Mouse (Mus musculus) stomach, embryonic 14.5 days (tissue): ENCODE measurements around the gene Ptgs1. TPM values are rescaled to one million over a fixed set of nuclear protein-coding genes. Genes with fewer than 3 reads are reported as not detected.
"Not testable (repeated sequence)": the region's sequence is repeated elsewhere in the genome, so short reads cannot be mapped to it uniquely, and the experiment has no call there.

Source experiments
- ATAC-seq: fragments of 200-750 bp; cut with Nextera tagmentation; 2 replicates; pipeline ENCODE4 v1.8.0; 2017; ENCODE audit warnings: low read depth, moderate TSS enrichment; ENCODE audit not compliant: insufficient number of reproducible peaks, insufficient read depth, low FRiP score
- H3K27ac ChIP-seq: fragments of 300-500 bp; sonication (generic); 2 replicates; pipeline ENCODE4 v1.5.1; 2014; ENCODE audit warnings: mild to moderate bottlenecking, low read length, moderate library complexity, mixed read lengths
- H3K27me3 ChIP-seq: fragments of 300-500 bp; sonication (generic); 2 replicates; pipeline ENCODE4 v1.6.1; 2014; ENCODE audit warnings: low read length, control low read depth, mixed read lengths; ENCODE audit not compliant: control insufficient read depth, insufficient read depth
- H3K36me3 ChIP-seq: fragments of 300-500 bp; sonication (generic); 2 replicates; pipeline ENCODE4 v1.6.1; 2014; ENCODE audit warnings: mild to moderate bottlenecking, control low read depth, low read length, moderate library complexity, mixed read lengths; ENCODE audit not compliant: control insufficient read depth, insufficient read depth
- H3K4me1 ChIP-seq: fragments of 300-500 bp; sonication (generic); 2 replicates; pipeline ENCODE4 v1.6.1; 2014; ENCODE audit warnings: low read length, control low read depth, mixed read lengths; ENCODE audit not compliant: control insufficient read depth, insufficient read depth
- H3K4me2 ChIP-seq: fragments of 300-500 bp; sonication (generic); replicated peaks from 2 replicates; pipeline ENCODE4 v1.6.1; 2014; ENCODE audit warnings: low read depth, low read length, control low read depth
- H3K4me3 ChIP-seq: fragments of 300-500 bp; sonication (generic); 2 replicates; pipeline ENCODE4 v1.5.1; 2014; ENCODE audit warnings: low read depth, low read length, control low read depth
- H3K9ac ChIP-seq: fragments of 300-500 bp; sonication (generic); replicated peaks from 2 replicates; pipeline ENCODE4 v1.6.1; 2014; ENCODE audit warnings: low read depth, mild to moderate bottlenecking, control low read depth, low read length, moderate library complexity, mixed read lengths
- H3K9me3 ChIP-seq: fragments of 300-500 bp; sonication (generic); 2 replicates; pipeline ENCODE4 v1.6.1; 2016; ENCODE audit warnings: low read depth, low read length, control low read depth; ENCODE audit not compliant: control insufficient read depth
- WGBS: fragments of 180-500 bp; shearing (Covaris S2); extraction: QIAGEN DNeasy Blood & Tissue Kit; methylation state at CpG from one replicate; pipeline ENCODE4 v1.1.7; 2014; 5-methylcytosine and 5-hydroxymethylcytosine counted together
- polyA plus RNA-seq: library from polyadenylated mRNA; unstranded; fragments of >200 nt; fragmentation: Nextera tagmentation; extraction: Ambion mirVana; gene quantifications from 2 replicates; pipeline ENCODE4 v1.2.1, GENCODE M21; 2014

Ptgs1 gene
- polyA plus RNA-seq, result 30.7 and 34.1 TPM in 2 replicates

- under 1% methylated on average over 18 of the region's 18 CpGs for WGBS
- Histone ChIP-seq H3K27me3 (no peaks in the 10 kb centered on the region), H3K4me1 (peaks cover 13% of the 10 kb centered on the region), H3K4me2 (peak within 1 kb of the TSS; percentile 71), H3K27ac (no peak within 1 kb of the TSS), H3K9me3 (no peaks in the 10 kb centered on the region), H3K4me3 (peak within 1 kb of the TSS; percentile 36), H3K36me3 (no peaks in the 10 kb centered on the region), H3K9ac (peak within 1 kb of the TSS; percentile 22; the same call in 1 of the 2 replicates)
- ATAC-seq, result 0 out of 2 replicates have a peak, but pooled peaks have one; percentile 25
These were observed at the start of gene Ptgs1 for GRCm38 (mm10) chr2:36230366-36230765. Gene Ptgs1 (plus strand): TSS chr2:36230426.

GRCm38 (mm10) chr2:36181587-36182368 lies 48.4 kb upstream of the Ptgs1 start:
- H3K9ac ChIP-seq, H3K27me3 ChIP-seq, ATAC-seq, H3K4me1 ChIP-seq, H3K9me3 ChIP-seq, H3K27ac ChIP-seq, H3K4me3 ChIP-seq, H3K4me2 ChIP-seq: not testable (repeated sequence)
- H3K36me3 ChIP-seq, result peaks cover 13% of the 10 kb centered on the region; the same call in 1 of the 2 replicates
- 80% methylated on average over 4 of the region's 4 CpGs for WGBS

- Histone ChIP-seq H3K9me3 (no peaks in the 10 kb centered on the region), H3K27ac (no peak overlapping the region; the same call in 1 of the 2 replicates)
- ATAC-seq, result no peak
These were observed 46.9 kb upstream of the Ptgs1 start for GRCm38 (mm10) chr2:36183278-36183677.

GRCm38 (mm10) chr2:36184192-36184591 lies 46.0 kb upstream of the Ptgs1 start:
- Histone ChIP-seq H3K9ac (no peak overlapping the region), H3K36me3 (peaks cover 5% of the 10 kb centered on the region; the same call in 1 of the 2 replicates), H3K4me3 (no peak overlapping the region), H3K4me1 (peaks cover 3% of the 10 kb centered on the region; the same call in 1 of the 2 replicates), H3K9me3 (no peaks in the 10 kb centered on the region), H3K27me3 (no peaks in the 10 kb centered on the region), H3K4me2 (no peak overlapping the region), H3K27ac (peak overlapping the region; percentile 86; the same call in 1 of the 2 replicates)
- ATAC-seq, result no peak
- WGBS, result 93% methylated on average over 2 of the region's 2 CpGs

More at GRCm38 (mm10) chr2:36183278-36183677, 46.9 kb upstream of the Ptgs1 start:
- Histone ChIP-seq H3K9ac (no peak overlapping the region), H3K4me1 (peaks cover 3% of the 10 kb centered on the region; the same call in 1 of the 2 replicates), H3K36me3 (peaks cover 10% of the 10 kb centered on the region; the same call in 1 of the 2 replicates), H3K27me3 (no peaks in the 10 kb centered on the region), H3K4me3 (no peak overlapping the region), H3K4me2 (no peak overlapping the region)
- WGBS, result 50% methylated on average over 2 of the region's 2 CpGs

GRCm38 (mm10) chr2:36184876-36185275 lies 45.4 kb upstream of the Ptgs1 start:
- Histone ChIP-seq H3K4me2 (no peak overlapping the region), H3K9me3 (no peaks in the 10 kb centered on the region), H3K36me3 (peaks cover 3% of the 10 kb centered on the region; the same call in 1 of the 2 replicates), H3K4me3 (no peak overlapping the region), H3K4me1 (peaks cover 3% of the 10 kb centered on the region; the same call in 1 of the 2 replicates), H3K27me3 (no peaks in the 10 kb centered on the region), H3K9ac (no peak overlapping the region), H3K27ac (peak overlapping the region; percentile 86)
- no peak; the same call in 1 of the 2 replicates for ATAC-seq
- WGBS, result 27% methylated on average over 6 of the region's 6 CpGs

- 84% methylated on average over 6 of the region's 6 CpGs for WGBS
These were observed 41.0 kb upstream of the Ptgs1 start for GRCm38 (mm10) chr2:36189200-36189599.

GRCm38 (mm10) chr2:36191098-36191941 lies 38.9 kb upstream of the Ptgs1 start:
- Histone ChIP-seq H3K4me1 (peaks cover 8% of the 10 kb centered on the region; the same call in 1 of the 2 replicates), H3K9ac (no peak overlapping the region), H3K4me2 (no peak overlapping the region), H3K9me3 (no peaks in the 10 kb centered on the region), H3K4me3 (no peak overlapping the region), H3K36me3 (no peaks in the 10 kb centered on the region), H3K27ac (no peak overlapping the region), H3K27me3 (no peaks in the 10 kb centered on the region)
- peak; percentile 33; the same call in 1 of the 2 replicates for ATAC-seq
- WGBS, result 19% methylated on average over 12 of the region's 12 CpGs

More at GRCm38 (mm10) chr2:36189200-36189599, 41.0 kb upstream of the Ptgs1 start:
- H3K36me3 ChIP-seq, H3K4me2 ChIP-seq, H3K27ac ChIP-seq, ATAC-seq, H3K27me3 ChIP-seq, H3K9ac ChIP-seq, H3K9me3 ChIP-seq, H3K4me3 ChIP-seq: not testable (repeated sequence)
- H3K4me1 ChIP-seq, result peaks cover 10% of the 10 kb centered on the region; the same call in 1 of the 2 replicates

- H3K9me3 ChIP-seq, result no peaks in the 10 kb centered on the region
- no peak overlapping the region for H3K4me2 ChIP-seq
- H3K4me1 ChIP-seq, result peaks cover 9% of the 10 kb centered on the region; the same call in 1 of the 2 replicates
- H3K36me3 ChIP-seq, result no peaks in the 10 kb centered on the region
- H3K4me3 ChIP-seq, result no peak overlapping the region
- peaks cover 16% of the 10 kb centered on the region; the same call in 1 of the 2 replicates for H3K27me3 ChIP-seq
- no peak overlapping the region for H3K9ac ChIP-seq
- no peak for ATAC-seq
- WGBS, result 65% methylated on average over 3 of the region's 3 CpGs
- H3K27ac ChIP-seq, result no peak overlapping the region
These were observed 33.2 kb upstream of the Ptgs1 start for GRCm38 (mm10) chr2:36197021-36197420.
